Mouse (Mus musculus) liver, embryonic 12.5 days (tissue): ENCODE data around the gene Plxnc1. TPM values are rescaled to one million over a fixed set of nuclear protein-coding genes. Genes with fewer than 3 reads are reported as not detected.

Experiments
- ATAC-seq: fragments of 200-750 bp; cut with Nextera tagmentation; 2 replicates; pipeline ENCODE4 v1.8.0; 2017; ENCODE audit warnings: moderate number of reproducible peaks, mild to moderate bottlenecking, moderate library complexity
- H3K27ac ChIP-seq: fragments of 300-500 bp; sonication (generic); 2 replicates; pipeline ENCODE4 v1.5.1; 2016; ENCODE audit warnings: mild to moderate bottlenecking
- H3K27me3 ChIP-seq: fragments of 300-500 bp; sonication (generic); replicated peaks from 2 replicates; pipeline ENCODE4 v1.6.1; 2016; ENCODE audit warnings: mild to moderate bottlenecking, moderate library complexity
- H3K36me3 ChIP-seq: fragments of 300-500 bp; sonication (generic); 2 replicates; pipeline ENCODE4 v1.6.1; 2016; ENCODE audit warnings: mild to moderate bottlenecking, moderate library complexity
- H3K4me1 ChIP-seq: fragments of 300-500 bp; sonication (generic); 2 replicates; pipeline ENCODE4 v1.6.1; 2016
- H3K4me2 ChIP-seq: fragments of 300-500 bp; sonication (generic); 2 replicates; pipeline ENCODE4 v1.6.1; 2016; ENCODE audit warnings: mild to moderate bottlenecking, moderate library complexity
- H3K4me3 ChIP-seq: fragments of 300-500 bp; sonication (generic); 2 replicates; pipeline ENCODE4 v1.5.1; 2016; ENCODE audit warnings: mild to moderate bottlenecking, moderate library complexity
- H3K9ac ChIP-seq: fragments of 300-500 bp; sonication (generic); 2 replicates; pipeline ENCODE4 v1.6.1; 2016; ENCODE audit warnings: mild to moderate bottlenecking, moderate library complexity
- H3K9me3 ChIP-seq: fragments of 300-500 bp; sonication (generic); replicated peaks from 2 replicates; pipeline ENCODE4 v1.6.1; 2016; ENCODE audit warnings: mild to moderate bottlenecking, moderate library complexity
- WGBS: fragments of 180-500 bp; shearing (Covaris S2); methylation state at CpG from one replicate; pipeline ENCODE4 v1.1.7; 2016; ENCODE audit not compliant: insufficient replicate concordance; 5-methylcytosine and 5-hydroxymethylcytosine counted together
- polyA plus RNA-seq: library from polyadenylated mRNA; unstranded; fragments of >200 nt; fragmentation: Nextera tagmentation; extraction: Ambion mirVana; gene quantifications from 2 replicates; pipeline ENCODE4 v1.2.1, GENCODE M21; 2016

Gene Plxnc1
- polyA plus RNA-seq, 1 experiment from 2014 or later, result 4.4 TPM

DNA sequence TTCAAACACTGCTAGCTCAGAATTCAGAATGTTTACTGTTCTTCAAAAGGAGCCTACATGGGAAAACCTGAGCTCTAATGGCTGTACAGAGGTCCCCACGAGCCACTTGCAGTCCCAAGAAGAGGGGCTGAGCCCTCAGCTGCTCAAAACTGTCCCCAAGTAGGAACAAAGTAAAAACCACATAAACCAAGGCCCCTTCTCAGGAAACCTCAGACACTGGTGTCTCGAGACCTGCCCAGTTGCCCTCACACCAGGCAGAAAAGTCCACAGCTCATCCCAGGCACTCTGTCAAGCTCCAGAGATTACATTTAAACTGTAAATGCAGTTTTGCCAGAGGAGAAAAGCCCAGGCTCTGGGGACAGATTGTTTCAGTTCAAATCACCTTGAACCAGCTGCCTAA, 26.6 kb downstream of the Plxnc1 start:
- peak overlapping the region; percentile 83 for H3K27ac ChIP-seq
- no peaks in the 10 kb centered on the region for H3K27me3 ChIP-seq
- H3K4me1 ChIP-seq, result peaks cover 88% of the 10 kb centered on the region
- no peak for ATAC-seq
- no peaks in the 10 kb centered on the region for H3K9me3 ChIP-seq
- H3K9ac ChIP-seq, result peak overlapping the region; percentile 47; the same call in 1 of the 2 replicates
- no peaks in the 10 kb centered on the region; the same call in 1 of the 2 replicates for H3K36me3 ChIP-seq
- H3K4me3 ChIP-seq, result no peak overlapping the region
- 34% methylated on average over 2 of the region's 2 CpGs for WGBS
- peak overlapping the region; percentile 70 for H3K4me2 ChIP-seq

DNA sequence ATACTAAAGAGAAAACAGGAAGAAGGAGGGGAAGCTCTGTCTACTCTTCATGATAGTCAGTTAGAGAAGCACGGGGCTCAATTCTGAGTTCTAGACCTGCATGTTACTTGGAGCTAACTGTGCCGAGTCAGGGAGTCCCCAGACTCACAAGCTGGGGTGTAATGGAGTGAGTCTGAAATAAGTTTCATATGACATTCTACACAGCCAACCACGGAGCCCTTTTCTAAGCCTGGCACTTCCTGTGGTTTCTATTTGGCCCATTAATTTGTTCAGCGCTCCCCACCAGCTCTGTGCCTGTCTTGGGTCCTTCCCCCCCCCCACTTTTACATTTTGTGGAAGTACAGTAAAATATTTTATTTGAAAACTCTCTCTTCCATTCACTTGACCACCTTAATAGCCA, 27.3 kb downstream of the Plxnc1 start:
- 0 out of 2 replicates have a peak overlapping the region, but pooled peaks have one; percentile 47 for H3K9ac ChIP-seq
- H3K27ac ChIP-seq, result peak overlapping the region; percentile 83
- WGBS, result 45% methylated on average over 4 of the region's 4 CpGs
- ATAC-seq, result no peak
- peak overlapping the region; percentile 70 for H3K4me2 ChIP-seq
- H3K4me3 ChIP-seq, result no peak overlapping the region
- no peaks in the 10 kb centered on the region for H3K27me3 ChIP-seq
- no peaks in the 10 kb centered on the region; the same call in 1 of the 2 replicates for H3K36me3 ChIP-seq
- H3K4me1 ChIP-seq, result peaks cover 88% of the 10 kb centered on the region
- no peaks in the 10 kb centered on the region for H3K9me3 ChIP-seq

GRCm38 (mm10) chr10:94916610-94917009, 28.0 kb downstream of the Plxnc1 start:
- no peak overlapping the region for H3K4me2 ChIP-seq
- H3K9ac ChIP-seq, result no peak overlapping the region
- no peaks in the 10 kb centered on the region for H3K27me3 ChIP-seq
- WGBS, result 78% methylated on average over 7 of the region's 7 CpGs
- no peaks in the 10 kb centered on the region for H3K9me3 ChIP-seq
- no peak for ATAC-seq
- H3K4me3 ChIP-seq, result no peak overlapping the region
- H3K36me3 ChIP-seq, result no peaks in the 10 kb centered on the region; the same call in 1 of the 2 replicates
- H3K4me1 ChIP-seq, result peaks cover 88% of the 10 kb centered on the region
- H3K27ac ChIP-seq, result peak overlapping the region; percentile 83; the same call in 1 of the 2 replicates

GRCm38 (mm10) chr10:94915746-94916145, 28.9 kb downstream of the Plxnc1 start:
- no peaks in the 10 kb centered on the region for H3K9me3 ChIP-seq
- peak overlapping the region; percentile 6; the same call in 1 of the 2 replicates for H3K9ac ChIP-seq
- no peak overlapping the region for H3K4me2 ChIP-seq
- no peaks in the 10 kb centered on the region for H3K27me3 ChIP-seq
- 80% methylated on average over 6 of the region's 6 CpGs for WGBS
- H3K36me3 ChIP-seq, result no peaks in the 10 kb centered on the region; the same call in 1 of the 2 replicates
- peak overlapping the region; percentile 83 for H3K27ac ChIP-seq
- peaks cover 86% of the 10 kb centered on the region for H3K4me1 ChIP-seq
- no peak overlapping the region for H3K4me3 ChIP-seq
- ATAC-seq, result no peak

DNA sequence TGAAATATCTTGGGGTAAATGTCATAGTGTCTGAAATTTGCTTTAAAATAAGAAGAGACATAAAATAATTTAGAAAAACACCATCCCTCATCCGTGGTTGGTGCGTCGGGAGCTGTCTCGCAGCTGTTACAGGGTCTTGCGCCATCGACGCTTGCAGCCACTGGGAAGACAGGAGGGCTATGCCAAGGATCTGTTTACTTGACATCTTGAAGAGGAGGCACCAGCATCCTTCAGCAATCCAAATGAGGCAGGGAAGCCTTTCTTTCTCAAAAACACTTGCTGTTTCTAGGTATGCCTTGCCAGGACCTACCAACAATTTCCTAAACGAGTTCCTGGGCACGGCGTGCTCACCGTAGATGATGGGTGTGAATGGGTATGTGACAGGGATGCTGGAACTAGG, 30.6 kb downstream of the Plxnc1 start:
- H3K27ac ChIP-seq, result peak overlapping the region; percentile 53
- peaks cover 81% of the 10 kb centered on the region for H3K4me1 ChIP-seq
- no peaks in the 10 kb centered on the region for H3K27me3 ChIP-seq
- 80% methylated on average over 11 of the region's 11 CpGs for WGBS
- ATAC-seq, result no peak
- no peaks in the 10 kb centered on the region for H3K36me3 ChIP-seq
- no peaks in the 10 kb centered on the region for H3K9me3 ChIP-seq
- H3K9ac ChIP-seq, result no peak overlapping the region
- H3K4me3 ChIP-seq, result no peak overlapping the region
- no peak overlapping the region for H3K4me2 ChIP-seq

DNA sequence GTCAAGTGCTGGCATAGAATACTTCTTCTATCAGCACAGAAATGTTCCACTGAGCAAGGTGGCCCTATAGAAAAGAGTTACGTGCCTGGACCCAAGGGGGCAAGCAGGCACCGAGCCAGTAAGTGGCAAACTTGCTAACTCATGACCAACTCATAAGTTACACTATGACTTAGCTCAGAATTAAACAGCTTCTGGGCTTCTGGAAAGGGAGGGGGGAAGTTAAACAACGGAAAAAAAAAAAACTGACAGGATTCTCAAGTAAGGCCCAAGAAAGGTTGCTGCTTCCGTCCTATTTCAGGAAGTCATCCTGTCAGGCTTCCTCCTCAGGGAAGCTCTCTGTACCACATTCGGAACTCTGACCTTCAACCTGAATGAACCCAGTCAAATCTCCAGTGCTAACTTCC, 31.3 kb downstream of the Plxnc1 start:
- Histone ChIP-seq H3K4me1 (peaks cover 78% of the 10 kb centered on the region), H3K4me3 (no peak overlapping the region), H3K9me3 (no peaks in the 10 kb centered on the region), H3K27ac (peak overlapping the region; percentile 86), H3K27me3 (no peaks in the 10 kb centered on the region), H3K9ac (0 out of 2 replicates have a peak overlapping the region, but pooled peaks have one; percentile 40), H3K36me3 (no peaks in the 10 kb centered on the region), H3K4me2 (peak overlapping the region; percentile 46)
- 49% methylated on average over 5 of the region's 5 CpGs for WGBS
- ATAC-seq, result 0 out of 2 replicates have a peak, but pooled peaks have one; percentile 7

DNA sequence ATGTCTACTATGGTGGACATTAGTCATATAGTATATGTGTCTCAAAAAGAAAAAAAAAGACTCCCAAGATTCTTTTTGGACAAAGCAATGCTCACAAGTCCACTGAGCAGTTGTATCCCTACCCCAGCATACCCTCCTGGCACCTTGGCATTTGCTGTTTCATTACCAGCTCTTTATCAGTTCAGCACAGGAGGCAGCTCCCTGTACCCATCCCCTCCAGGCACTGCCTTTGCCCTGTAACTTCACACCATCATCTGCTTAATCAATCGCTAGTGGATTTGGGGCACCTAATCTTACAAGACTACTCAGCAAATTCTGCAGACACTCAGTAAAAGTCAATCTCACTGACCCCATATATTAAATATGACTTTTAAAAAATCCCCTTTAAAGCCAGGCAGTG, 32.1 kb downstream of the Plxnc1 start:
- Histone ChIP-seq H3K9ac (peak overlapping the region; percentile 40), H3K27ac (peak overlapping the region; percentile 86), H3K9me3 (no peaks in the 10 kb centered on the region), H3K4me1 (peaks cover 70% of the 10 kb centered on the region), H3K4me3 (no peak overlapping the region), H3K4me2 (peak overlapping the region; percentile 46), H3K27me3 (no peaks in the 10 kb centered on the region), H3K36me3 (no peaks in the 10 kb centered on the region)
- WGBS, result 33% methylated on average over 1 of the region's 1 CpGs
- ATAC-seq, result peak; percentile 98

DNA sequence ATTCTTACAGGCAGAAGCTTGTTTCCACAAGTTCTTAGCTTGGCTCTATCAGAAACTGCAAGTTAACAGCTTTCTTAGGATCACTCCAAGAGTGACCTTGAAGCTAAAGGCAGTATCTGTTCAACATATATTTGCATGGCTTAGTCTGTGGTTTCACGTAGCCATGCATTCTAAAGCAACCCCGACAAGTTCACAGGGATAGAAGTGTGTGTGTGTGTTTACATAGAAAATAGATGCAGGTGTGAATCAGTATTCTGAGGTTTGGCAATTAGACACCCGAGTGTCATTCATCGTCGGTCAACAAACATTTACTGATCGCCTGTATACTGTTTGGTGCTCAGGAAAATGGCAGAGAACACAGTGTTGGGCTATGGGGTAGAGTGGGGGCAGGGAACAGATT, 33.5 kb downstream of the Plxnc1 start:
- Histone ChIP-seq H3K9ac (no peak overlapping the region), H3K4me1 (peaks cover 56% of the 10 kb centered on the region), H3K27me3 (no peaks in the 10 kb centered on the region), H3K4me3 (no peak overlapping the region), H3K27ac (peak overlapping the region; percentile 86), H3K9me3 (no peaks in the 10 kb centered on the region), H3K4me2 (no peak overlapping the region), H3K36me3 (peaks cover under 1% of the 10 kb centered on the region; the same call in 1 of the 2 replicates)
- 91% methylated on average over 6 of the region's 6 CpGs for WGBS
- ATAC-seq, result no peak

- H3K27ac ChIP-seq, result peak overlapping the region; percentile 86; the same call in 1 of the 2 replicates
- H3K36me3 ChIP-seq, result peaks cover 6% of the 10 kb centered on the region; the same call in 1 of the 2 replicates
- no peaks in the 10 kb centered on the region for H3K27me3 ChIP-seq
- ATAC-seq, result no peak
- no peak overlapping the region for H3K4me2 ChIP-seq
- peaks cover 51% of the 10 kb centered on the region for H3K4me1 ChIP-seq
- no peaks in the 10 kb centered on the region for H3K9me3 ChIP-seq
- 82% methylated on average over 4 of the region's 4 CpGs for WGBS
- H3K4me3 ChIP-seq, result no peak overlapping the region
- no peak overlapping the region for H3K9ac ChIP-seq
Measured at GRCm38 (mm10) chr10:94910570-94910969, 34.1 kb downstream of the Plxnc1 start.

DNA sequence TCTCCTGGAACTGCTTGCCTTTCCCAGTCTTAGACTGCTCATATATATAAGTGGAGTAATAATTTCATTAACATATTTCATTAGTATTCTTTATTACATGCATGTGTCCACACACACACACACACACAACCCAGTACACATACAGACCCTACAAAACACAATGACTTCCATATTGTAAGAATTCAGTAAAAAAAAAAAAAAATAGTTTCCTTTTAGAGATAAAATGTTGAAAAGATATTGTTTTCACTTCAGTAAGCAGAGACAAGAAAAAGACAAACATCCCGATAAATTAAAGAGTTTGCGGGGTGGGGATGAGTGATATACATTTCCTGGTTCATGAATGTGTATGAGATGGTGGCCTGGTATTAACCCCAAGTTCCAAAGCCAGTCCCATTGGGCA, 34.8 kb downstream of the Plxnc1 start:
- Histone ChIP-seq H3K36me3 (peaks cover 8% of the 10 kb centered on the region; the same call in 1 of the 2 replicates), H3K9ac (no peak overlapping the region), H3K4me2 (no peak overlapping the region), H3K4me1 (peaks cover 47% of the 10 kb centered on the region), H3K4me3 (no peak overlapping the region), H3K27me3 (no peaks in the 10 kb centered on the region), H3K9me3 (no peaks in the 10 kb centered on the region), H3K27ac (peak overlapping the region; percentile 7; the same call in 1 of the 2 replicates)
- 84% methylated on average over 2 of the region's 2 CpGs for WGBS
- ATAC-seq, result no peak

GRCm38 (mm10) chr10:94908976-94909717, 35.5 kb downstream of the Plxnc1 start:
- Histone ChIP-seq H3K36me3 (peaks cover 8% of the 10 kb centered on the region; the same call in 1 of the 2 replicates), H3K9me3 (no peaks in the 10 kb centered on the region), H3K27ac (peak overlapping the region; percentile 42; the same call in 1 of the 2 replicates), H3K4me3 (no peak overlapping the region), H3K4me2 (no peak overlapping the region), H3K9ac (no peak overlapping the region), H3K4me1 (peaks cover 44% of the 10 kb centered on the region), H3K27me3 (no peaks in the 10 kb centered on the region)
- 70% methylated on average over 11 of the region's 11 CpGs for WGBS
- no peak for ATAC-seq

- no peaks in the 10 kb centered on the region for H3K9me3 ChIP-seq
- no peak overlapping the region for H3K9ac ChIP-seq
- H3K27me3 ChIP-seq, result no peaks in the 10 kb centered on the region
- H3K27ac ChIP-seq, result no peak overlapping the region
- peaks cover 12% of the 10 kb centered on the region for H3K4me1 ChIP-seq
- 70% methylated on average over 21 of the region's 21 CpGs for WGBS
- peaks cover 8% of the 10 kb centered on the region; the same call in 1 of the 2 replicates for H3K36me3 ChIP-seq
- no peak for ATAC-seq
- no peak overlapping the region for H3K4me3 ChIP-seq
- H3K4me2 ChIP-seq, result no peak overlapping the region
Measured at GRCm38 (mm10) chr10:94905689-94906473, 38.8 kb downstream of the Plxnc1 start.
